Comparison of ENCODE assay signal across 1 mouse cellular context in the genomic region with DNA sequence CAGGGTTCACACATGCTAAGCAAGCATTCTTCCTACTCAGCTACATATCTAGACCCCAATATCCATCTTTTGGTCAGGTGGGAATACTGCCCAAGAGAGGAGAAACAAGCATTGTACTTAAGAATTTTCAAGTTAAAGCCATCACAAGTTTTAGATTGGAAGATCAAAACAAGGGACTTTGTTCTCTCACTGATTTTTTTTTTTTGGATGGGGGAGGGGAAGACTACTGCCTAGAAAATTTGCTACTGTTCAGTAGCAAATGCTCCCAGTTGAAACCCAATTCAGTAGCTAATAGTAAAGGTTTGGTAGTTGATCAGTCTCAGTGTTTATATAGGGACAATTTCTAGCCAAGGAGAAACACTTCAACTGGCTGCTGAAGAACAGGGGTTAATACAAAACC.
TF ChIP-seq lines count a peak whose summit lies in the region.

No protein-coding gene starts in this region.

TF ChIP-seq in MEL, 35 proteins besides CTCF, POLR2A, EP300 and RAD21 (continued from another document):
- TF ChIP-seq ZNF384 (IDR thresholded peaks at IDR 0.05; ENCODE audit: low read depth, low read length), result peak; percentile 66; the same call in 1 of the 2 replicates
- no peak for TF ChIP-seq ZC3H11A (IDR thresholded peaks at IDR 0.05; ENCODE audit: low read depth, low read length)
